Mouse (Mus musculus): ENCODE data around the gene Mpo.

The Mpo gene

DNA sequence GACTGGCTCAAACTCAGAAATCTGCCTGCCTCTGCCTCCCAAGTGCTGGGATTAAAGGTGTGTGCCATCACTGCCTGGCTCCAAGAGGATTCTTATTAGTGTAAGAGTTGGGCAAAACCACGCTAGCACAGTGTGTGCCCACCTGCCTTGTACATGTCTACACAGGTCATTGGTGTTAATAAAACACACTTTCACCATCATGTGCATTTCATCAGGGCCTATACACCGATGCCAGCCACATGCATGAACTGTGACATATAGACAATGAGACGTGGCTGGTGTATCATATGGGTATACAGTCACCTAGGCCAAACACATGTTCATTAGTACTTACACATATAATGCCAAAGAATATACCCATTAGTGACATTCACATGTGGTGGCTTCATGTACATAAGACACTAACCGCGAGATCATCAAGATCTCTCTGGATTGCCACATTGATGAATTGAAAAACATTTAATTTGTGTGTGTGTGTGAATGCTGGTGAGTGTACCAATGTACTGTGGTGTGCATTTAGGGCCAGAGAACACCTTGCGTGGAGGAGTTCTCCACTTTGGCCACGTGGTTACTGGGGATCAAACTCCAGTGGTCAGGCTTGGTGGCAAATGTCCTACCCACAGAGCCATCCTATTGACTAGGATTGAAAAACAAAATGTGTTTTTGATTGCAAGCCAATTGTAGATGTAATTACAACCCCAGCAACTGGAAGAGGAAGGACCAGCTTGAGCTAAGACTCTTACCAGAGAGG, 35.0 kb upstream of the Mpo start:
- DNase-seq: no peak

DNA sequence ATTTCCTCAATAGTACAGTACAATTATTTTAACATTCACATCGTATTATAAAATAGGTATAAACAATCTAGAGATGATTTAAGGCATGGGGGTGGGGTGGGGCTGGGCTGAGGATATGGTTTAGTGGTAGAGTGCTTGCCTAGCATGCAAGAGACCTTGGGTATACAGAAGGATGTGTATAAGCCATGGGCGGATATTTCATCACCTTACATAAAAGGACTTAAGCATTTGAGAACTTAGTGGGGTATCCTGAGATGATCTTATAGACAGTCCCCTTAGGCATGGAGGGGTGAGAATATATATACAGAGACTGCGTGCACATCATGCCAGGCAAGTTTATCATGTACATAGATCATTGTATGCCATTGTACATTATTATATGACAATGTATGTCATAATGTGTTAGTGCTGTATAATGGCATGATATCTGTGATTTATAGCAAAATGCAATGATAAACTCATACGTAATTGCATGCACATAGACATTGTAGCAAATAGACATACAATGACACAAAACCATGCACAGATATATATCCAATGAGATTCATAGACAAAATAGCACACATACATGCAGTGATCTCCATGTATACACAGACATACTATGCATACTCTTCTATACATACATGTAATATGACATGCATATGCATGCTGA, 34.3 kb upstream of the Mpo start:
- no peak for DNase-seq

DNA sequence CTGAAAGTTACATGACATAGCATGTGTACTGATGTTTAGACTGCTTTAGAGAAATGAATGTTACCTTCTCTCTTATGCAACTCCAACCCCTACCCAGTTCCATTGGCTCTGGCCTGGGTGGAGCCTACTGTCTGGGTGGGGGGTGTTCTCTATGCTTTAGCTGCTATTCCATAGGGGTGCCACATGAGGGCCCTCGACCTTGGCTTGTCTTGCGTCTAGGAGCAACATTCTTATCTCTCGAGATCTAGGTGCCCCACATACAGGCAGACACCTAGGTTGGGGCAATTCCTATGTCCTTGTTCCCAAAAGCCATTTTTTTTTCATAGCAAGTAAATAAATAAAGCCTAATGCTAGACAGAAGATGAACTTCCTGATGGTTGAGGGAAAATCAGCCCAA, 33.8 kb upstream of the Mpo start:
- no peak for DNase-seq

DNA sequence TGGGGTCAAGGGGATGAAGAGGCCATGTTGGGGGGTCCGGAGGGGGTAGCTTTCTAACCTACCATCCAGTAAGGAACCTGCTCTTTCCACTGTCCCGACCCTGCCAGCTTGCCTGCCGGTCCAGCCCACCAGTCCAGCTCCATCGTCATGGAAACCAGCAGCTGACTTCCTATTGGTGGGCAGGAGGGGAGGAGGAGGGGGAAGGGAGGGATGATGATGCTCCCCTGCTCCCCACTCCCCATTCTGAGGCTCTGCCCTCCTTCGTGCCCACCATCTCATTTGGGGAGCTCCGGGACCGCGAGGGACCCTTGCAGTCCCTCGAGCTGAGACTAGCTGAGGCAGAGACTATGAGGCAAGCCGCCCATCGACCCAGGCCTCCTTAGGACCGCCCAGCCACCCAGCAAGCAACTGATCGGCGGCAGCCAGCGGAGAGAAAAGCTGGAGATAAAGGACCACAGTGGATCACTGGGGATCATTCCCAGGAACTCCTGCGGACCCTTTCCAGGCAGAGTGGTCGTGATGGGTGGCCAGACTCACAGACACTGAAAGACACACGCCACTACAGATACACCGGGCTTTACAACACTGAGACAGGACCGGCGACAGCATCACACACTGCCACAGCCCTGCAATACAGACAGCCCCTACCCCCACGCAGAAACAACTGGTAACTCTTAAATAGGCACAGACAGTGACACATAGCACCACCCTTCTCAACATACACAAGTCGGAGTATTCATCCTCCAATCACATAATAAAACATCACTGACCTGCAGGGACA, 32.9 kb upstream of the Mpo start, which contains the start of gene Tspoap1:
TSS of gene Tspoap1 (plus strand) at position 241 of the 781 bp plus-strand sequence.
- DNase-seq: no peak

DNA sequence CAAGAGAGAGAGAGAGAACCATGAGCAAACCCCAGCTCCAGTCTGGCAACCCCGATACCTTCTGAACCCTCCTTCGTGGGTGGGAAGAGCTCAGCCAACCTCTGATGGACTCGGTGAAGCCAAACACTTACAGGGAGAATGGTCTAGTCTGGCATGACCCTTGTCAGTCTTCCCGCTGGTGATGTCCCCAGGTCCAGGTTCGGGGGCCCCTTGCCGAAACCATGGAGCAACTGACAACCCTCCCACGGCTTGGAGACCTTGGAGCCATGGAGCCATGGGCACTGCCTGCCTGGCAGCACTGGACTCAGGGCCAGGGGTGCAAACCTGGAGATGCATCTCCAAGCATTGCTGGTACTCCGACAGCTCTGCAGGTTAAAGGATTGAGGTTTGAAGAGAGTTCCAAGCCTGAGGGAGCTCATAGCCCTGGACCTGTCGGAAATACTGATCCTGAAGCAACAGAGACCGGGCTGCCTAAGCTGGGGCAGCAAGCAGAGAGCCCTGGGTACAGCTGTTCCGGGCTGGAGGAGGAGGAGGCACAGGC, 32.1 kb upstream of the Mpo start:
- no peak for DNase-seq

DNA sequence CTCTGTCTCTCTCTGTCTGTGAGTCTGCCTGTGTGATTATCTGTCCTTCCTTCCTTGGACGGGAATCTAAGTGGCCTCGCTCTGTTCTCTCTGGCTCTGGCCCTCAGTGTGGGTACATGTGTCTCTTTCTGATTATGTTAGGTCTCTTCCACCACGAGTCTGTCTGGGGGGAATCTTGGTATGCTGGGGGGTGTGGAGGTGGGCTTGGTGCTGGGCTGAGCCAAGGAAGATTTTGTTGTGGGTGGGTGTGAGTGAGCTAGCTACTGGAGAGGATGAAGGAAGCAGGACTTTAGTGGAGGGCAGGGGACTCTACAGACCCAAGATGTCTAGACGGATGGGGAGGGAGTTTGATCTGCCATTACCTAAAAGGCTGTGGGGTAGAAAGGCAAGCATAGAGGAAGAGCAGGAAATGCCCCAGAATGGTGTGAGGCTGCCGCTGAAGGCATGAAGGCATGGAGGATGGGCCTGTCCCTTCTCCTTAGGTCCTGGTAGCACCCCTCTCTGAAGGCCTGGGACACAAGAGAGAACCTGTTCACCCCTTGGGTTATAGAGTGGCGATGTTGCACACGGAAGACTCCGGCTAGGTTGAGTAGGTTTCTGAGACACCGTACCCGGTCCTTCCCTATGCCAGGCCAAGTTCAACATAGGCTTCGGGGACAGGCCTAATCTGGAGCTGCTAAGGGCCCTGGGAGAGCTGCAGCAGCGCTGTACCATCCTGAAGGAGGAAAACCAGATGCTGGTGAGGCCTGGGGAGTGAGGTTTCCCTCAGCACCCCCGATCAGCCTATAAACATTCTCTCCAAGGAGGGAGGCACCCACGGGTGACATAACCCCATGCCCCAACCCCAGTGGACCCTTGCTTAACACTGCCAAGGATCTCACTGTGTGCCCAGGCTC, 31.3 kb upstream of the Mpo start:
- DNase-seq: no peak

DNA sequence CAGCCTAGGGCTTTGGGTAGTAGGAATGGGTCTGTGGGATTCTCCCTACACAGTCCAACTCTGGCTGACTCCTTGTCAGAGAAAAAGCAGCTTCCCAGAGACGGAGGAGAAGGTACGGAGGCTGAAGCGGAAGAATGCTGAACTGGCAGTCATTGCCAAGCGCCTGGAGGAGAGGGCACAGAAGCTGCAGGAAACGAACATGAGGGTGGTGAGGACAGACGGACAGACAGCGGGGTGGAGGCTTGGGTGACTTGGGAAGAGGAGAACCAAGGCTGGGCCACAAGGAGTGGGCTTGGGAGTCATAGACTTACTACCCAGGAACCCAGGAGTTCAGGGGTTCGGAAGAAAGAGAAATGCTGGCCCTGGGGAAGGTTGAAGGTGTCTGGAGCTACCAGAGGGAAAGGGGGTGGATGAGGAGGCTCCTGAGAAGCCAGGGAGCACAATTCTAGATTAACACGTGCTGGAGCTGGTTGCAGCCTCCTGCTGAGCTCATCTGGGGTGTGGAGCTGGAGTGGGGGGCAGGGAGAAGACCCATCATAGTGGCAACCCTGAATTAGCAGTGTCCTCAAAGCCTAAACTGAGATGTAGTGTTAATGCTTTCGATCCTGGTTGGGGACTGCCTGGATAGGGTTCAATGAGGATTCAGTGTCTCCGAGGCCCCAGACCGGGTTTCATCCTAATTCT, 30.5 kb upstream of the Mpo start:
- no peak for DNase-seq

DNA sequence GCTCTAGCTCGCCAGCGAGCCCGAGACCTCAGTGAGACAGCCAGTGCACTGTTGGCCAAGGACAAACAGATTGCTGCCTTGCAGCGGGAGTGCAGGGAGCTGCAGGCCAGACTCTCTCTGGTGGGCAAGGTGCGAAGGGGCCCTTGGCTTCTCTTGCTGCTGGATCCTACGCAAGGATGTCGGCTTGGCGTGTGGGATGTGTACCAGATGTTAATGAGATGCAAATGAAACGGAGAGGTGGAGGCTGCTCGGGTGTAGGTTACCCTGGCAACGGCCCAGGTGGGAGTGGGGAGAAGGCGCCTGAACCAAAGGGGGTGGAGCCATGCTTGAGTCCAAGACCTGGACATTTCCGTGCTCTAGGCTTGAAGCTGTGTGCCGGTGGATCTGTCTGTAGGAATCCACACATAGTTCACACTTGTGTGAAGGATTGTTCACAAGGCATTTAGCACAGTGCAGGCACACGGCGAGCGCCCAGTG, 29.8 kb upstream of the Mpo start:
- peak; percentile 68 for DNase-seq

DNA sequence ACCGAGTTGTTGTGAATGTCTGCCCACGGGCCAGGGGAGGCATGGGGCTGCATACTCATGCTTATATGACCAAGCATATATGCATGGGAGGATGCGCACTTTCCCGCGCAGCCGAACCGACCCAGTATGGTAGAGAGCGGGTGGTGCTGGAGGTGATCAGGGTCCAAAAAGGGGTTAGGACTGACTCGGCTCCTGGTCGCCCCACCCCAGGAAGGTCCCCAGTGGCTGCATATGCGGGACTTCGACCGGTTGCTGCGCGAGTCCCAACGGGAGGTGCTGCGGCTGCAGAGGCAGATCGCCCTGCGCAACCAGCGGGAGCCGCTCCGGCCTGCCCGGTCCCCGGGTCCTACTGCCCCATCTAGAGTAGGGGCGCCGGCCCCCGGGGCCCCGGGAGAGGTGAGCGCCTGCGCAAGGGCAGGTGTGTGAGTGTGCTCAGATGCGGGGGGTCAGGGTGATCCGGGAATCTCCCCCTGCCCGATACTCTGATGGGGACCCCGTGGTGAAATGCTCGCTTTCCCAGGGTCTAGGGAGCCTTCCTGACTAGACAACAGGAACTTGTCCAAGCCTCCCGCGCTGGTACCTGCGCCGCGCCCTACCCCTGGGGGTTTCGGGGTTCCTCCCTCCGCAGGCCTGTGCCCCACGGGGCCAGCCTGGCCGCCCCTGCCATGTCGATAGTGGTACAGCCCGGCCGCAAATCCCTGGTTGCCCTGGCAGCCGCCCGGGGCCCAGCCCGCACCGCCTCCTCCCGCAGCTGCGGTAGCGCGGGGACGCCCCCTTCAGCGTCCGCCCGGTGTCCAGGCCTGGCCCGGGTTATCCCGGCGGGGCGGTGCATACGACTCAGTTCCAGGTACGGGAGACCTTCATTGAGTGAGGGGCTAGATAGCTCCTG, 29.1 kb upstream of the Mpo start:
- peak; percentile 33 for DNase-seq

DNA sequence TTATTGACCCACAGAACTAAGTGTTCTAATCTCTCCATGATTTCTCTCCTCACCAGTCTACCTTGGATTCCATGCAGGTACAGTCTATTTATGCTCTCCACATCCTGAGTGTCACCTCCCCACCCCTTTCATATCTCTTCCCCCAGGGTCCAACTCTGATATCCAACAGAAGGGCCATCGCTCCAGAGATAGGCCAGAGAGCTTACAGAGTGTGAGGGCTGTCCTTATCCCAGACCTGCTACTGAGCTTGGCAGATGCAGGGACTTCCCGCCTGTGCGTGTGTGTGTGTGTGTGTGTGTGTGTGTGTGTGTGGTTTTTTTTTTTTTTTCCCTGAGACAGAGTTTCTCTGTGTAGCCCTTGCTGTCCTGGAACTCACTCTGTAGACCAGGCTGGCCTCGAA, 24.6 kb upstream of the Mpo start:
- no peak for DNase-seq

DNA sequence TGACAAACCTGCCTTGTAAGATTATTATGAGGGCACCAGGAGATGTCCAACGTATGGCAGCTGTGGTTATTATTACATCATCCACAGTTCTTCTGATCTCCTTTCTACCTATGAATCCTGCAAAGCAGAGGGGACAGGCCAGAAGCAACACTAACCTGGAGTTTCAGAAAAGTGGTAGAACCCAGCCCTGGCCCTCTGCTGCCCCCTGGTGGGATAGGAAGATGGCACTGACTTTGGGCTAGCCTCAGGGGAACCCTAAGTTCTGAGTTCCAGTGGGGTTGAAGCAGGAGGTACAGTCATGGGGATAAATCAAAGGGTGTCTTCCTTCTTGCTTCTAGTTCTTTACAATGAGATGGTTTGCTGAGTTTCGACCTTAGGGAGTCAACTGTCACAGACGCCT, 22.4 kb upstream of the Mpo start:
- DNase-seq: peak; percentile 70

DNA sequence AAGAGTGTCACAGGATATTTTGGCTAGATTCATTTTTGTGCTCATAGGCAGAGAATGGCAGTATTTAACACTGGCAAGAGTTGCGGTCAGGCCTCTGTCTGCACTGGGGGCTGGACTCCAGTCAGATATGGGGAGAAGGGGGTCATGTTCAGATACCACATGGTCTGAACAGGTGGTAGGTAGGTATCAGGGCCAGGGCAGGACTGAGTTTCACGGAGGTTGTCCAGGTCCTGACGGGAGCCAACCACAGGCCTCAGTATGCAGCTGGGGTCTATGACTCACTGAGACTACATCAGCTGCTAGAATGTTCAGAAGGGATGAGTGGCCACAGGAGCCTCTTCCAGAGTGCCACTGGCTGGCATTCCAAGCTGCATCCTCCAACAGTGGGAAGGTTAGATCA, 21.0 kb upstream of the Mpo start:
- no peak for DNase-seq

DNA sequence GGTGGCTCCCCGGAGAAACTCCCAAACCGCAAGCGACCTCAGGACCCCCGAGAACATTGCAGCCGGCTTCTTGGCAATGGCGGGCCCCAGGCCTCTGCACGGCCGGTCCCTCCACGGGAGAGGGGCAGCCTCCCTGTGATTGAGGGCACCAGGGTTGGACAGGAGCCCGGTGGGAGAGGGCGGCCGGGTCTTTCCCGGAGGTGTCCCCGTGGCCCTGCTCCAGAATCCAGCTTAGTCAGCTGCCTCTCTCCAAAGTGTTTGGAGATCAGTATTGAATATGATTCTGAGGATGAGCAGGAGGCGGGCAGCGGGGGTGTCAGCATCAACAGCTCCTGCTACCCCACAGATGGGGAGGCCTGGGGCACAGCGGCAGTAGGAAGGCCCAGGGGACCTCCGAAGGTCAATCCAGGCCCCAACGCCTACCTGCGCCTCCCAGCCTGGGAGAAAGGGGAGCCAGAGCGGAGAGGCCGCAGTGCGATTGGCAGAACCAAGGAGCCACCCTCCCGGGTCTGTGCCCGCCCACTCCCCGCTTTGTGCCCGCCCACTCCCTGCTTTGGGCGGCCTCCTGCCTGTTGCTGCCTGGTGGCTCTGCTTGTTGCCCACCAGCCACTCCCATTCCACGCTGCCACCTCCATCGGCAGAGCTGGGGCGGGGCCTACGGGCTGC, 15.1 kb upstream of the Mpo start:
- DNase-seq: peak; percentile 90

DNA sequence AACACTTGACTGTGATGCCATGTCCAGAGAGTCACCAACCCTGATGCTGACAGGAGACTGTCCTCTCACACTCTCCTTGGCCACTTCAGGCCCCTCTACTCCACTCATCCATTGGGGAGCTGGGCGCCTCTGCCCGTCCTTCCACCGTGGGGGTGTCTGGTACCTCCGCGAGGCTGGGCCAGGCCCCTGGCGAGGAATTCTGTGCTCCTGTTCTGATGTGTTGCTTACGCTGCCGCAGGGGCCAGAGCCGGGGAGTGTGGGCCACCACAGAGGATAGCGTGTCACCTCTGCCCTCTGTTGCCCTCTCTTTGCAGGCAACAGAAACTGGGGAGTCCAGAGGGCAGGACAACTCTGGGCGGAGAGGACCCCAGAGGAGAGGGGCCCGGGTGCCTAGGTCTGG, 14.5 kb upstream of the Mpo start:
- DNase-seq: no peak

DNA sequence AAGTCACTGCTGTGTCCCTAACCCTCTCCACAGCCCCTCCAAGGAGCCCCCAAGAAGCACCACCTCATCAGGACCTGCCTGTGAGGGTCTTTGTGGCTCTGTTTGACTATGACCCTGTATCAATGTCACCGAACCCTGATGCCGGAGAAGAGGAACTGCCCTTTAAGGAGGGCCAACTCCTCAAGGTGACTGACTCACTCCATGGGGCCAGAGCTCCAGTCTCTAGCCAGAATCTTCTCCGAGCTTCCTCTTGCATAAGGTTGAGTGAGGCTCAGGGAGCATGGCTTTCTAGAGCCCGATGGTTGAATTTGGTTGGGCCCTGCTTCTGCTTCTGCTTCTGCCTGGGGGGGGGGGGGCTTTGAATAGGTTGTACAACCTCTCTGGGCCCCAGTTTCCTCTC, 14.0 kb upstream of the Mpo start:
- DNase-seq: no peak

DNA sequence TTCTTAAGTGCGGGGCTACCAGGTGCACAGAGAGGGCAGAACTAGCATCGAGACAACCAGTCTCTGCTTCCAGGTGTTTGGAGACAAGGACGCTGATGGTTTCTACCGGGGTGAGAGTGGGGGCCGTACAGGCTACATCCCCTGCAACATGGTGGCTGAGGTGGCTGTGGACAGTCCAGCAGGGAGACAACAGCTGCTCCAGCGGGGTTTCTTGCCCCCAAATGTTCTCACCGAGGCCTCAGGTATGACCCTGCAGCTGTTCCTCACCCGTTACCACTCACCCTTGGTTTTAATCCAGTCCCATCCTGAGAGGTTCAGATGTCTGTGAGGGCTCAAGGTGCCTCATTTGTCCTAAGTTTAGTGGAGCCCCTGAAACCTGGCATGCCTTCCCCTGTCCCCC, 13.3 kb upstream of the Mpo start:
- no peak for DNase-seq

DNA sequence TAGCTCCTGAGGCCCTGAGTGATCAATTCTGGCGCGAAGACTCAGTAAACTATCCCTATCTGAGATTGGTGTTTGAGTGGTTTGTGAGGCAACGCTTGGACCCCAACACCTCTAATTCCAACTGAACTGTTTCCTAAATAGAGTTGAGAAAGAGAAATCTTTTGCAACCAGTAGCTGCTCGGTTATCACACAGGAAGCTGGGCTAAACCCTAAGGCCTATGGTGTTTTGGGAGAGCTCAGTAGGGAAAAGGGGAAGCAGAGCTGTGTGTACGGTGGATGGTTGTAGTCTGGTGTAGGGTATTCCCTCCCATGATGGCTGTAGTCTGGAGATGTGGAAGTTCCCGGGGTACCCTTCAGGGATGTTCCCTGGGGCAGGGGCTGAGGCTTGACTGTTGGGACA, 3.3 kb upstream of the Mpo start:
- DNase-seq: no peak

DNA sequence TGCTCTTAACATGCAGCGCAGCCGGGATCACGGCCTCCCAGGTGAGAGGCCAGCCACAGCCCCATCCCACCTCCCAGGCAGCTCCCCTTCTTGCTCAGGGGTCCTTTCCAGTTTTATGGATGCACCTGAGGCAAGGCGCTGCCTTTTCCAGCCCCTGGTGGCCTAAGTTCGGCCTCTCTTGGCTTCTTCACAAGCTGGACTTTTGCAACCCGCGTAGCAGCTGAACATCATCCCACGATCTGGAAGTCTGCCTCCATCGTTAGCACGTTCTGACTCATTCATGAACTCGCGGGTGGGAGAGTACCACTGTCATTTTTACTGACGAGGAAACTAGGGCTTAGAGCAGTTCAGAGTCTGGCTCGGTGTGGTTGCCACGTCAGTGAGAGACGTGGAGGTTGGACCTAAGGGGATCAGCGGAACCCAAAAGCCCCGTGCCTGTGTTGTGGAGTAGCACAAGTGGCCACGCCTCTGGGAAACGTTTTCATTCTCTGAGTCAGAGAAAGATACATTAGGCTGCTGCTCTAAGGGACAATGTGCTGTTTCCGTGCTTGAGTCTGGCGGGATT, 8.4 kb downstream of the Mpo start:
- DNase-seq: no peak

DNA sequence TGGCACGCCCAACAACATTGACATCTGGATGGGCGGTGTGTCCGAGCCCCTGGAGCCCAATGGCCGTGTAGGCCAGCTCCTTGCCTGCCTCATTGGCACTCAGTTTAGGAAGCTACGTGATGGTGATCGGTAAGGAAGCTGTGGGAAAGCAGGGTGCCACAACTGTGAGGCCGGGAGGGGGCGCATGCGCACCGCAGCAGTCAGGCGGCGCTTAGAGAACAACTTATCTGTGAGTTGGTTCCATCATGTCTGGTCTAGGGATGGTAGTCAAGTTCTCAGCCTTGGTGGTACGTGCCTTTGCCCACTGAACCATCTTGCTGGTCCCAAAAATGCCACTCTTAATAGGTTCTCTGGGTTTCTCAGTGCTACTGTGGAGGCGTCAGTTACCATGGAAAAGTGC, 9.2 kb downstream of the Mpo start:
- DNase-seq: peak; percentile 24

DNA sequence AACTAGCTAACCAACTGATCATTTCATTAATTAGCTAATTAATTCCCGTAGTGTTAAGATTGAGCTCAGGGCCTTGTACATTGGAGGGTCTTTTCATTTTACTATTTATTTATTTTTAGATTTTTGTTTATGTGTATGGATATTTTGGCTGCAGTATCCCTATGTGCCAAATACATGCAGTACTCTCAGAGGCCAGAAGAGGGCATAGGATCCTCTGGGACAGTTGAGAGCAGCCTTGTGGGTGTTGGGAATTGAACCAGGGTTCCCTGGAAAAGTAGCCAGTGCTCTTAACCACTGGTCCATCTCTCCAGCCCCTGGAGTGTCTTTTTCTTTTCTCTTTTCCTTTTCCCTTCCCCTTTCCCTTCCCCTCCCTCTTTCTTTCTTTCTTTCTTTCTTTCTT, 12.1 kb downstream of the Mpo start:
- peak; percentile 19 for DNase-seq

Measured in kidney, postnatal 14 days (tissue).